Mouse (Mus musculus) R1 (cell line): ENCODE results near the gene Il1r1.

Experiments
- DNase-seq: peaks from one replicate; pipeline ENCODE4 v3.0.0-alpha.2; 2018; ENCODE audit warnings: low read depth, low spot score

Gene Il1r1

GRCm38 (mm10) chr1:40271052-40271451, 46.2 kb downstream of the Il1r1 start:
- no peak for DNase-seq

DNA sequence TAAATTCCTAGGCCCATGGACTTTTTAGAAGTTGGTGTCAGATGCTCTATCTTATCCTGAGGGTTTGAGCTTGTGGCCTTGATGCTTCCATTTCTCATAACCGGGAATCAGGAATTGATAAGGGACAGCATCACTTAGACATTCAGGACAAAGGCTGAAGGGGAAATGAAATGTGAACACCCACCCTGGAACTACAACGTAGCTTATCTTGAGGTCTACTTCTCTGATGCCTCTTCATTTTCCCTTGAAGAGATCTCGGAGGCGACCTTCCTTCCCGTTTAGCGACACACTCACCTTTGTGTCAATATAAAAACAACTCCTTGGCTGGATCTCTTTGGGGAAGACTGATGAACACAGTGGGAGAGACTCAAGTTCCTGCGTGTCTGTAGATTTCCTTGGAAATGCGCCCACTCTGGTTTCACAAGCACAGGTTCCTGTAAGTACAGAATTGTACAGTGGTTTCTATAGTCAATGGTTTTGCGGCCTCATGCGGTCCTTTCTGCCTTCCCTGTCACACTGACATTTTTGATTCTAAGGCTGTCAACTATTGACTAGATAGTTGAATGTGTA, 46.7 kb downstream of the Il1r1 start:
- no peak for DNase-seq

- DNase-seq = no peak
Observed at GRCm38 (mm10) chr1:40272204-40272603, 47.3 kb downstream of the Il1r1 start.

DNA sequence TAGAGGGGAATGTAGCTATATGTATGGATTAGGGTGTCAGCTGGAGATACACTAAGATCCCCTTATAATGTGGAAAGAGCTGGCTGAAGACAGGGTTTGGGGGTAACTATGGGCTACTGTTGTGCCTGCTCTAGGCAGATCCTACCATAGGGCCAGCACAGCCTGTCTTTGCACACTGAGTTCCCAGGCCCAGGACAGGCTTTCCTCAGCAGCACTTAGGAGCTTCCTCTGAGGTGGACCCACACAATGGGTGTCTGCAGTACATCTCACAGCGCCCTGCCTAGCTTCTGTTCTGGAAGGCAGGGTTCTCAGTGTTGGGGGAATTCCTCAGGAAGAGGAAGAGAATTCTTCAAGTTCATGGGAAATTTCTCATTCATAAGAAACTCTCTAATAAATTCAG, 48.6 kb downstream of the Il1r1 start:
- DNase-seq = no peak

DNA sequence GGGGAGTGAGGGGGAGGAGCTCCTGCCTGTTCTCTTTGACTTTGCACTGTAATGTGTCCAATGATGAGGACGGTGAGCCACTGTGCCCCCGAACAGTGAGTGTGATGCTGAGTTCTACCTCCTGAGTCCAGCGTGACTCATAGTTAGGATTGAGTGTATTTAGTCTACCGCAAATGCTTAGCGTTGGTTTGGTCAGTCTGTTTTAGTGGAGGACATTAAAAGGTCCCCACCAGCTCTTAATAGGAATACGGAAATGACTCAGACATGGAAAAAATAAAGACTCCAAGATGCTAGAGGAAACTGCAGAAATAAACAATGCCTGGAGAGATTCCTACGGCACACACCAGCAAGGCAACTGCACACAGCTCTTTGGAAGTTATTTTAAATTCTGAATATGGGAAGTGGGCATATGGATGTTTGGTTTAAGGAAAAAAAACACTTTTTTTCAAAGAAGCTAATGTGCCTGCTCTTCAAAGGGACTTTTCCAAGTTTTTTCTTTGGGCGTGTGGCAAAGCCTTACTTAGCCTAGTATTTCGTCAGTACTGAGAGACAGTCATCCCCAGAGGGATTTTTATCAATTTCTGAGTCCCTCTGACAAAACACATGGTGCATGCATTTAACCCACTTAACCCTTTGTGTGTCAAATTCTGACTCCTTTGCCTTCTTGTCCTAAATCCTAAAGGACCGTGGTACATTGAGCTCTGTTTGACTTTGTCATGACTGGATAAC, 50.6 kb downstream of the Il1r1 start:
- DNase-seq = no peak

DNA sequence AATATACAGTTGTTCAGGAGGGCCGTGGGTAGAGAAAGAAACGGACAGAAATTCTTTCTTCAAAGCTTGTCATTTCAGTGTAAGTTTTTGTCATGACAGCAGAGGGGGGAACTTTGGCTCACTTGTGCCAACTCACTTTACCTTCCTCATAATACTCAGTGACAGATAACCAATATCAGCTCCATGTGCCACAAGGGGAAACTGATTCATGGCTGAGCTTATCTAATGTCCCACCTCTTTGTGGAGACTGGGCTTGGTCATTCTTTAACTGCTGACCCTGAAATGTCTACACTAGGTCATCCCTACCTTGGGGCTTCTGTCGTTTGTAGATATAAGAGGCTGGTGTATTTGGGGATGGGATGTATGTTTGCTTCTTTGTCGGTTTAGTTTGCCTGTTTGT, 53.1 kb downstream of the Il1r1 start:
- no peak for DNase-seq

DNA sequence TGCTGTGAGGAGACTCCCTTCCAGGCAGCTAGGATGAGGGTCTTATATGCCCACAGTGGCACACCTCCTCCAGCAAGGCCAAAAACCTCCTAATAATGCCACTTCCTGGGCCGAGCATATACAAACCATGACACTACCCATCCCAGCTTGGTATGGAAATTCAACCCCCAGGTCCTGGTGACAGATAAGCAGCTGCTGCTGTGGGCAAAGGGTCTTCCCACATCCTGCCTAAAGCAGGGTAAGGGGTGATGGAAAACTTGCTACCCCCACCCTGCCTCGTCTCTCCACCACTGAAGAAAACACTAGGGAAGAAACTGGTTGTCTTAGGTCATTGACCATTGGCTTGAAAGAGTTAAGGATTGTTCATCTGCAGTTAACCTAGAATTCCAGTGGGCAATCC, 53.8 kb downstream of the Il1r1 start:
- DNase-seq = no peak

GRCm38 (mm10) chr1:40279182-40279743, 54.4 kb downstream of the Il1r1 start:
- DNase-seq = no peak

GRCm38 (mm10) chr1:40281950-40282349, 57.1 kb downstream of the Il1r1 start:
- DNase-seq = no peak

- no peak for DNase-seq
Observed at GRCm38 (mm10) chr1:40282394-40282793, 57.5 kb downstream of the Il1r1 start.

- no peak for DNase-seq
Observed at GRCm38 (mm10) chr1:40283995-40284394, 59.1 kb downstream of the Il1r1 start.

DNA sequence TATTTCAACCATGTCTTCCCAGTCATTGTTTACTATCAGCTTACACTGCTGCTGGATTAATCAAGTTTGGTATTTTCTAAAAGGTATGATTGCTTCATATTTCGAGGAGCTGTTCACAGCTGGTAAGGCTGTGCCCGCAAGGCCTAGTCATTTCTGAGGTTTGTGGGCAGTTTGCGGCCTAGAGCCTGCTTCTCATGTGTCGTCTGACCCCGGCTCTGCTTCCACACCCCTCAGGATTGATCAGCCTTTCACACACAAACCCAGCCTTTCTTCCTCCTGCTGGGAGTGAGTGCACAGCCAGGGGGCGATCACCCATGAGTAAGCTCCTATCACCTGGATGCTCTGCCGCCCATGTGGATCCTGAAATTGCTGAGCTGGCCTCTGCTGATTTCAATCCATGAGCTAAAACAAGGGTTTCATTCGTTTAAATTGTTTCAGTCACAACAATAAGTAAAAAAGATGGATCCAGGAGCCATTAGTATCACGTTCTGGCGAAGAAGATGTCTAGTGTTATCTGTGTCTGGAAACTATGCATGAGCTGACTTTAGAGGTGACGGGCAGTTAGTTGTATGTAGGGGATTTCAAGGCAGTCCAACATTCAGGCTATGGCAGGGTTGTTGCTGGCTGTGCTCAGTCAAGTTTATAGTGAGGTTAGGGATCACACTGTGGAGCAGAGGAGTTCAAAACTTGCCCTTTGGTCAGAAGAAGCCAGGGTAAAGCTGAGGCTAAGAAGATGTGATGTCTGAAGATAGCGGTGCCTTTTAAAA, 65.8 kb downstream of the Il1r1 start:
- DNase-seq = peak; percentile 25

DNA sequence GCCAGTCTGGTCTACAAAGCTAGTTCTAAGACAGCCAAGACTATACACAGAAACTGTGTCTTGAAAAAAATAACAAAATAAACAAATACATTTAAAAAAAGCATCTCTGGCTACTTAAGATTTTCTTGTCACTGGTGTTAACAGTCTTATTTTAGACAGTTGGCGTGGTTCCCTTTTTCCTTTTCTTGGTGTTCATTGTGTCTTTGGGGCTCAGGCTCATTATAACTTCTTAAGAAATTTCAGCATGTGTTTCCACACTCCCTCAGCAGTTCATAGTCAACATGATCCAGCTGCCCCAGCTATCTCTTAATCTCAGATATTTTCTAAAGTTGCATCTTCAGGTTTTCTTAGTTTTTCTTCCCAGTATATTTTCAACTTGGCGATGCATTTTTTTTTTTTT, 67.4 kb downstream of the Il1r1 start:
- no peak for DNase-seq

GRCm38 (mm10) chr1:40293891-40294290, 69.0 kb downstream of the Il1r1 start:
- DNase-seq = peak; percentile 37

- DNase-seq = no peak
Observed at GRCm38 (mm10) chr1:40294824-40295223, 69.9 kb downstream of the Il1r1 start.

- DNase-seq = no peak
Observed at GRCm38 (mm10) chr1:40298053-40298452, 73.2 kb downstream of the Il1r1 start.

DNA sequence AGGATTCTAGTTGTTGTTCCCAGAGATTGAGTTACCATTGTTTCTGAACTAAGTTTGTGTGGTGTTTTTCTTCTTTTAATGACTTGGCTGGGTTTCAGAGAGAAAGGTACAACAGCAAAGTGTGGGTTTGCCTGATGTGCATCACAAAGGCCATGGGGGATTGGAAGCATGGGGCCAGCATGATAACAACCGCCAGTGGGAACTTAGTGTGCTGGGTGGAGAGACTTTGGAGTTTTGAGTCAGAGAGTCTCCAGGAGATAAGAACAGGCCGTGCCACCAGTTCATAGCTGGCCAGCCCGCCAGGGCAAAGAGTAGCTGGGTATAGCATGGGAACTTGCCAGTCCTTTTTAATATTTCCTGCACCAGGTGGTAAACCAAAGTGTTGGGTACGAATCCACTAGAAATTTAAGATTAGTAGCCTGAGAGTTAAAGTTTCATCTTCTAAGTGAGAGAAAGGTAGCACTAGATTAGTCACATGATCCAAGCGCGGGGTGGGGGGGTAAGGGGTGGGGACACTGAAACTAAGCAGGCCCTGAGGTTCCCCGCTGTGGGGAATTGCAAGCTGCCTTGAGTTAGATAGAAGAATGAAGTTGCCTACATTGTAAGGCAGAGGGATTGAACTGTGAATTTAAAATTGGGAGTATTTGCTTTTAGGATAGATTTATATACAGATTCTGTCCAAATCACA, 78.4 kb downstream of the Il1r1 start:
- peak; percentile 62 for DNase-seq

- peak; percentile 62 for DNase-seq
Observed at GRCm38 (mm10) chr1:40304321-40304720, 79.4 kb downstream of the Il1r1 start.

DNA sequence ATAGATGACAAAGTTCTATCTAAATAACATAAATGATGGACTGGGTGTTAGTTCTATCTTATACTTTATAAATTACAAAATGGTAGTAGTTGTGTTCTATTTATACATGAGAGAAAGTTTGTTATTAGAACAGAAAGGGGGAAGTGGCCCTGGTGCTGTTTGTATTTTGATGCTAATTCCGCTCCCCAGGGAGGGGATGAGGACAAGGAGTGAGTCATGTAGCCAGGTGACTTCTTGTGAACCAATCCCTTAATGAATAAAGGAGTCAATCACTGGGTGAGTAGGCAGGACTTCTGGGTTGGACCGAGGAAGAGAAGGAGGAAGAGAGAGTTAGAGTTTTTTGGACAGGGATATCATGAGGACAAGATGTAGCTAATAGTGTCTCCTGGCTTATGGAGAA, 81.2 kb downstream of the Il1r1 start:
- DNase-seq = peak; percentile 79

- no peak for DNase-seq
Observed at GRCm38 (mm10) chr1:40311123-40311522, 86.2 kb downstream of the Il1r1 start.

- DNase-seq = peak; percentile 40
Observed at GRCm38 (mm10) chr1:40311625-40312024, 86.7 kb downstream of the Il1r1 start.

GRCm38 (mm10) chr1:40314016-40314415, 89.1 kb downstream of the Il1r1 start:
- DNase-seq = peak; percentile 34
